Mouse (Mus musculus) heart, adult 2 months (tissue): ENCODE measurements around the gene Dpf2. TPM values are rescaled to one million over a fixed set of nuclear protein-coding genes. Genes with fewer than 3 reads are reported as not detected.

Experiments used
- DNase-seq, 2 experiments: peaks; one replicate each; pipeline ENCODE4 v3.0.0; 2021
- H3K27ac ChIP-seq: fragments of 200-600 bp; 2 replicates; pipeline ENCODE4 v1.8.1; 2022
- H3K27me3 ChIP-seq: fragments of 200-500 bp; 2 replicates; pipeline ENCODE4 v1.6.1; 2012; ENCODE audit warnings: mild to moderate bottlenecking, low read length, inconsistent platforms, mixed read lengths; ENCODE audit not compliant: control insufficient read depth, insufficient read depth
- H3K36me3 ChIP-seq: fragments of 200-500 bp; 2 replicates; pipeline ENCODE4 v1.6.1; 2012; ENCODE audit warnings: low read length, inconsistent platforms; ENCODE audit not compliant: control insufficient read depth, insufficient read depth
- H3K4me1 ChIP-seq: fragments of 200-500 bp; 2 replicates; pipeline ENCODE4 v1.6.1; 2011; ENCODE audit warnings: low read length; ENCODE audit not compliant: control insufficient read depth, insufficient read depth
- H3K4me3 ChIP-seq: fragments of 200-600 bp; 2 replicates; pipeline ENCODE4 v1.8.1; 2022
- H3K79me2 ChIP-seq: fragments of 200-500 bp; replicated peaks from 2 replicates; pipeline ENCODE4 v1.6.1; 2012; ENCODE audit warnings: mild to moderate bottlenecking, inconsistent platforms, low read length, moderate library complexity, mixed read lengths; ENCODE audit not compliant: control insufficient read depth, insufficient read depth
- H3K9ac ChIP-seq: fragments of 200-500 bp; 2 replicates; pipeline ENCODE4 v1.6.1; 2012; ENCODE audit warnings: low read depth, mild to moderate bottlenecking, control low read depth, inconsistent platforms, low read length, mixed read lengths
- CTCF ChIP-seq: fragments of 200-600 bp; IDR thresholded peaks from 2 replicates; pipeline ENCODE4 v1.8.1; 2022; ENCODE audit warnings: antibody characterized with exemption, mild to moderate bottlenecking, moderate library complexity
- EP300 ChIP-seq: fragments of 200-500 bp; IDR thresholded peaks from 2 replicates; pipeline ENCODE4 v1.6.1; 2011; ENCODE audit warnings: low read depth, low read length, control low read depth; ENCODE audit not compliant: insufficient read depth
- POLR2A ChIP-seq: fragments of 200-500 bp; IDR thresholded peaks from 2 replicates; pipeline ENCODE4 v1.6.1; 2011; ENCODE audit warnings: mild to moderate bottlenecking, low read depth, low read length, control low read depth; ENCODE audit not compliant: insufficient read depth
- WGBS: fragments of 180-500 bp; shearing (Covaris S2); methylation state at CpG from one replicate; pipeline ENCODE4 v1.1.7; 2018; 5-methylcytosine and 5-hydroxymethylcytosine counted together
- intact Hi-C: fragments of 180-260 bp; cut with DNase I; formaldehyde crosslinking; loops from one replicate; pipeline ENCODE4 v1.15.1; 2025
- polyA plus RNA-seq: library from polyadenylated mRNA; depleted of rRNA; stranded (reverse); fragments of >200 nt; gene quantifications from 2 replicates; pipeline ENCODE4 v1.2.3, GENCODE M21; 2012
- total RNA-seq, 2 experiments: library from RNA; stranded (reverse); gene quantifications; 2 replicates each; pipeline ENCODE4 v1.2.3; 2021

Dpf2 gene
- total and polyA plus RNA-seq, 3 experiments, result 71.8 to 83.5 (median 82.3) TPM

DNA sequence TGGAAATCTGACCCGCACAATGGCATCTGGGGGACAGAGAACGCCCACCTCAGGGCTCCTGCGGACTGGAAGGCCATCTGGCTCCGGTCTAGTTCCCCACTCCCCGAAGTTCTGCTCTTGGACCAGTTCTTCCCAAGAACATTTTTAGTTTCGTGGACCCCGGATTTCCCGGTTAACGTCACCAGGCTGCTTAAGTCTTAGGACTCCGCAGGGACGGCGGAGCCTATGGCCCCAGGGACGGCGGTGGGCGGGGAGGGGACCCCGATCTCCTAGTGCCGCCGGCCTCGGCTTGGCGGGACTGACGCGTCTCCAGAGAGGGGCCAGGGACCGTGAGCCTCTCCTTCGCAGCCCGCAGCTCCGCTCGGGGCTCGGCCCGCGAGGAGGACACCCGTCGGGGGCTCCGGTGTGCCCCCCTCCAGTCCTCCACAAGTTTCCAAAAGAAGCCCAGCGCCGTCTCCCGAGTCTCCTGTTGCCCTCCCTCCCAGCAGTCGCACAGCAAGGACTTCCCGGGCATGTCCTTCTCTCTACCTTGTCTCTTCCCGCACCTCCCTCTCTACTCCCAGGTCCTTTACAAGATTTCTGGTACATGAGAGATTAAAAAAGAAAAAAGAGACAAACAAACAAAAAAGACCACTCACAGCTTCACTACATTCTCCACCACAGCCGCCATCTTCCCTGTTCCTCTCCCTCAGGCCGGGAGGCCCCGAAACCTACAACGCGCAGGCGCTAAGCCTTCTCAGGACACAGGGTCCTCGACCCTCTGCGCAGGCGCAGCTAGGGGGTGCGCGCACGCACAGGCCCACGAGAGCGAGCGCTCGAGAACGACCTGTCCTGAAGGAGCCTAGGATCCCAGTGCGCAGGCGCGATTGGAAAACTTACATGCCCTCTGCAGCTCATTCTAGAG is 455 bp downstream of the Dpf2 start:
- intact Hi-C loops, result loop anchor here (5.0 kb wide), 1 partner anchor 205 kb away; the partner anchor contains the start of gene Sac3d1
- H3K4me3 ChIP-seq, result peak overlapping the region; percentile 84
- peaks cover 17% of the 10 kb centered on the region for H3K36me3 ChIP-seq
- H3K27me3 ChIP-seq, result no peaks in the 10 kb centered on the region
- under 1% methylated on average over 59 of the region's 59 CpGs for WGBS
- H3K79me2 ChIP-seq, result peaks cover 9% of the 10 kb centered on the region
- peak overlapping the region; percentile 99 for H3K9ac ChIP-seq
- TF ChIP-seq POLR2A (peak; percentile 99), EP300 (peak; percentile 76), CTCF (peak; percentile 16; the same call in 1 of the 2 replicates)
- H3K27ac ChIP-seq, result peak overlapping the region; percentile 93
- peak; percentile 98 to 99 for DNase-seq
- peaks cover 15% of the 10 kb centered on the region for H3K4me1 ChIP-seq

DNA sequence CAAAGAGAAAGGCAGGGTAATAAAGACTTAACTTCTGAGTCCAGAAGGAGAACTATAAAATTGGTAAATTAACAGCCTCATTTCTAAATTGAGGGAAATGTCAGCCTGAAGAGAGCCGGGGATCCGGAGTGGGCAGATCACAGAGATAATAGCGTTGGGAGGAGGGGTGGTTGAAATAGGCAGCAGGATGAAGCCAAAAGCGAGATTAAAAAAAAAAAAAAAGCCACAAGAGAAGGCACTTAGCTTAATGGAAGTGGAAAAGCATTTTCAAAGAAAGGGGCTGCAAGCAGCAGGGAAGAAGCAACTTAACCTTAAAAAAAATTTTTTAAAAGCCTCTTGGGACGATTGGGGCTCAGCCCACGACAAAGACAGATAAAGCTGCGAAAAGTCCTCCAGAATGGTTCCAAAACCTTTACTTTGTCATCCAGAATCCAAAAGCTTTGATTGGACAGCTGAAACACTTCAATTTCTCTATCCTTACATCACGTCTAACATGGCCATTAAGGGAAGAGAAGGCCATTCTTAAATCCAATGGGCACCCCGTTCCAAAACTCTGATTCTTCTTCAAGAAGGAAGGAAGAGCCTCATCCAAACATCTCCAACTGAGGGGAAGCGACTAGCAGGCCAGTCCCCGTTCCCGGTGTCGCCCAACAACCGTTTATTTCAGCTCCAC is 1.2 kb downstream of the Dpf2 start:
- no peak for DNase-seq
- peak overlapping the region; percentile 99 for H3K9ac ChIP-seq
- intact Hi-C loops, result loop anchor here (5.0 kb wide), 1 partner anchor 206 kb away; the partner anchor contains the start of gene Sac3d1
- H3K27ac ChIP-seq, result peak overlapping the region; percentile 93
- peaks cover 15% of the 10 kb centered on the region for H3K36me3 ChIP-seq
- H3K4me3 ChIP-seq, result peak overlapping the region; percentile 84
- TF ChIP-seq POLR2A, result no peak
- no peak for TF ChIP-seq CTCF
- TF ChIP-seq EP300, result no peak
- under 1% methylated on average over 14 of the region's 14 CpGs for WGBS
- no peaks in the 10 kb centered on the region for H3K27me3 ChIP-seq
- H3K4me1 ChIP-seq, result peaks cover 15% of the 10 kb centered on the region
- peaks cover 7% of the 10 kb centered on the region; the same call in 1 of the 2 replicates for H3K79me2 ChIP-seq

DNA sequence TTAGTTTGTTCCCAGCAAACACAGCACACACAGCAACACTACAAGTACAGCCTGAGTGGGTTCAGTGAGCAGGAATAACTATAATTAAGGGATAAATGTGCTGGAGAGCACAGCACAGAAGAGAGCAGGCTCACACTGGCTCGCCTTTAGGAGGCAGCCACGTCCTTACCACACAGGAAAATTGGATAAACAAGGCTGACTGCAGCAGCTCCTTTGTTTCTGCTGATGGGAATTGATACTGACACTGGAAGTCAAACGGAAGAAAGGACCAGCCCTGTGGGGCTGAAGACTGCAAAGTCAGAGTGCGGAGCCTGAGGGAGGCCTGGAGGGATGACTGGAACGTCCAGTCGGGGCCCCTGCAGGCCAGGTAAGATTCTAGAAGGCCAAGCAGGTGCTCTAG is 2.6 kb downstream of the Dpf2 start:
- Histone ChIP-seq H3K27ac (no peak overlapping the region; the same call in 1 of the 2 replicates), H3K4me1 (peaks cover 15% of the 10 kb centered on the region), H3K79me2 (peaks cover 7% of the 10 kb centered on the region; the same call in 1 of the 2 replicates), H3K27me3 (no peaks in the 10 kb centered on the region), H3K4me3 (no peak overlapping the region), H3K36me3 (peaks cover 15% of the 10 kb centered on the region), H3K9ac (peak overlapping the region; percentile 31; the same call in 1 of the 2 replicates)
- intact Hi-C loops, result loop anchor here (5.0 kb wide), 1 partner anchor 207 kb away; the partner anchor contains the start of gene Sac3d1
- TF ChIP-seq POLR2A (no peak), CTCF (peak; percentile 14; the same call in 1 of the 2 replicates)
- DNase-seq, result no peak
- WGBS, result 15% methylated on average over 6 of the region's 6 CpGs

DNA sequence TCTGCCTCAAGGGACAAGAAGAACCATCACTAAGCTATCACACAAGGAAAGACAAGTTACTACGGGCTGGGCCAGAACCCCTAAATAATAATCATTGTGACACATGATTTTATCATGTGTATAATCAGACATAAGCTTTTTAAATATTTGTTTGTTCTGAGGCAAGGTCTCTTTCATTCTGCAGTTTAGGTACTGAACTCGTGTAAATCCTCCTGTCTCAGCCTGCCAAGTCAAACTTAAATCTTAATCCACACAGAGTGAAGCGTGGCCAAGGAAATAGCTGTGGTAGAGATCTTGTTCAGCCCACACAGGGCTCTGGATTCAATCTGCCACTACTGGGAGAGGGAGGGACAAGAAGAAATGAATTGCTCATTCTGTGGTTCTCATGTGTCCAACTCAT is 5.5 kb downstream of the Dpf2 start:
- no peak overlapping the region for H3K4me3 ChIP-seq
- H3K79me2 ChIP-seq, result peaks cover 6% of the 10 kb centered on the region; the same call in 1 of the 2 replicates
- H3K27ac ChIP-seq, result no peak overlapping the region
- intact Hi-C loops, result no loop called here
- peaks cover 13% of the 10 kb centered on the region for H3K36me3 ChIP-seq
- H3K27me3 ChIP-seq, result no peaks in the 10 kb centered on the region
- 71% methylated on average over 3 of the region's 3 CpGs for WGBS
- no peak for DNase-seq
- no peak overlapping the region for H3K9ac ChIP-seq
- TF ChIP-seq POLR2A, result no peak
- no peak for TF ChIP-seq EP300
- TF ChIP-seq CTCF, result no peak
- H3K4me1 ChIP-seq, result peaks cover 12% of the 10 kb centered on the region

DNA sequence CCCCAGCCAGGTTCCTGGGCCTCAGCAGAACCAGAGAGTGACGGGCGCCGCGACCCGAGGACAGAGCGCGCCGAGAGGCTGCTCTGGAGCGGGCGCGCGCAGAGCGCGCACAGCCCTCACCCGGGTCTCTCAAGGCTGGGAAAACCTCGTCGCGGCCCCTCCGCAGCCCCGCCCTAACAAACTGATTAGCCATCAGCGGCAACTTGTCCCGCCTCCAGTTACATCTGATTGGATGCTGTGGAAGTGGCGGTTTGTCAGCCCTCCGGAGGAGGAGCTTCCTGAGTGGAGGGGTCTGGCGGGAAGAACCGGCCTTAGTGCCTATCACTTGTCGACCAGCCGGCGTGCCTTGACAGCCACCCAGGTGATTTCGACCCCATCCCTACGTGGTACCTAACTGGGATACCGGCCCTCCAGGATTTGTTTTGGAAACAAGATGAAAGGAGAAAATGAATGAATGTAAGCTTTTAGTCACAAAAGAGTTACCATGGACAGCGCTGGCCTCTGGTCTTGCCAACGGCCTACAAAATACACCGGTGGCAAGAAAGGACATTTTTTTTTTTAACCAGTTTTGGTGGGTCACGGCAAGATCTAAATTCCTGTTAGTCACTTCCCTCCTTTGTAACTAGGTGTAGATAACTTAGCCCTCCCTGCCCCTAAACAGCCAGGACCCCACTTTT is 18.7 kb downstream of the Dpf2 start, which contains the start of gene Tigd3:
Gene Tigd3, minus strand, starts transcription at position 148 of the 677 bp plus-strand sequence.
- Histone ChIP-seq H3K4me1 (peaks cover 6% of the 10 kb centered on the region), H3K79me2 (no peaks in the 10 kb centered on the region), H3K27ac (peak within 1 kb of the TSS; percentile 70), H3K9ac (peak within 1 kb of the TSS; percentile 75), H3K4me3 (peak within 1 kb of the TSS; percentile 74), H3K36me3 (no peaks in the 10 kb centered on the region), H3K27me3 (no peaks in the 10 kb centered on the region)
- intact Hi-C loops, result no loop called here
- 2% methylated on average over 36 of the region's 36 CpGs for WGBS
- DNase-seq, result peak; percentile 93 to 94
- TF ChIP-seq EP300 (no peak), CTCF (no peak), POLR2A (no peak)
